Mouse (Mus musculus) ovary, adult 18-20 months (tissue): ENCODE results near the gene Anp32e.
"Not testable (repeated sequence)": the region's sequence is repeated elsewhere in the genome, so short reads cannot be mapped to it uniquely, and the experiment has no call there.

Experiments used
- DNase-seq: peaks from one replicate; pipeline ENCODE4 v3.0.0; 2022; ENCODE audit warnings: low spot score, mixed read lengths

Gene Anp32e

DNA sequence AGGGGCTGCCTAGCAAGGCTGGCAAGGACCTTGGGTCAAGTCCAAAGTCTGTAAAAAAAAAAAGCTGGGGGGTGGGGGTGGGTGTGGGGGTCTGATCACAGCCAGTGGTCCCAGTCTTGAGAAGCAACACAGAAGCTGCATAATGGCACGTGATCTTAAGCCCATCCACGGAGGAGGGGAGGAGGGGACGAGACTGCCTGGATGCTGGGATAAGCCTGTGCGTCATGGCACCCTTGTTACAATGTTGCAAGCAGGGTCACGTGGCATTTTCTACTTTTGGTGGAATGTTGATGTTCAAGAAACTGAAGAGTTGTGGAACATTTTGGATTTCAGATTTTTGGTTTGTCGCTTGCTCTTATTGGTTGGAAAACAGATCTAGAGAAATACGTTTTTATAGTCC lies 14.2 kb downstream of the Anp32e start:
- DNase-seq: no peak

DNA sequence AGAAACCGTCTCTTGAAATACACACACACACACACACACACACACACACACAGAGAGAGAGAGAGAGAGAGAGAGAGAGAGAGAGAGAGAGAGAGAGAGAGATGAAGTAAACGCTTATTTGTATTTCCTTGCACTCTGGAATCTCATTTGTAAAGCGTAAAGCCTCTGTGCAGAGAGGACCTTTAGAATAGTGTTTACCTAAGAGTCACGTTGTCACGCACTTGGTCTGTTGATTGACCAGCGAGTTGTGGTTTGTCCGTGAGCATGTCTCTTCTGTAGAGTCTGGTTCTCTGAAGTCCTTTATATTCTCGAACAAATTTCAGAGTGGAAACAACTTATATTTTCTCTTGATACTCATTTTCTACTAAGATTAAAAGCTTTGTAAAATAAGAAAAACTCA lies 15.7 kb downstream of the Anp32e start:
- DNase-seq: no peak

DNA sequence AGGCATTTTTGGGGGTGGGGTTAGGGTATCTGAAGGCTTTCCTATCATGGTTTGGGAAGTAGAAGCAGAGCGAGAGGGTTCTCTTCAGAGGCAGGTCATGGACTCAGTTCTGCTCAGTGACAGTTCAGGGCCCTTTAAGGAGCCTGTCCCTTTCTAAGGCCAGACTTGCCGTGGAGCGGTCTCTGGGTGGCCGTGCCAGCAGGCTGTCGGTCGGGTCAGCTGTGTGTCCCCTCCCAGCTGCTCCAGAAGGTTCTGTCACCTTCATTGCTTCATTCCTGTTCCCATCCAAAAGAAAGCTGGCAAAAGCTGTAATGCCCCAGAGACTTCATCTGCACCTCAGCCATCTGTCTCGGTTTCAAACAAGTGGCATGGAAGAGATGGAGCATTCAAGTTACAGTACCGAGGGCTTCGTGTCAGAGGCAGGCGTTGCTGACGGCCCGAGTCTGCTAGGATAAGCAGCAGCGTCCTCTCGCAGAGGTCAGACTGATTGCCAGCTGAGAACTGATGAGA lies 16.7 kb downstream of the Anp32e start:
- DNase-seq: no peak

DNA sequence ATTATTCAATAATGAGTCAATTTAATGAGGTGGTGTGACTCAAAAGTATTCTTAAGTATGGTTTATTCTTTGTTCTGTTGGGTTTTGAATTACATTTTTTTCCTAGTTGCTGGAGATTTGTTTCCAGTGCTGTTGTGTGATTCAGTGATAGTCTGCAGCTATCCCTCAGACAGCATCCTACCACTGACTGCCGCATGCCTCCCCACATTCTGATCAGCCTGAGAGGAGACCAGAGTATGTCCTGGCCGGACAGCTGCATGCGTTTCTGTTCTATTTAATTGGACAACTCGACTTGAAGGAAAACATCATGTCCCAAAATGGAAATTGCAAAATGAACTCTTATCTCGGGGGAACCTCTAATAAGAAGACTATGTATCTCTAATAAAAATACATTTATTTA lies 19.3 kb downstream of the Anp32e start:
- no peak for DNase-seq

DNA sequence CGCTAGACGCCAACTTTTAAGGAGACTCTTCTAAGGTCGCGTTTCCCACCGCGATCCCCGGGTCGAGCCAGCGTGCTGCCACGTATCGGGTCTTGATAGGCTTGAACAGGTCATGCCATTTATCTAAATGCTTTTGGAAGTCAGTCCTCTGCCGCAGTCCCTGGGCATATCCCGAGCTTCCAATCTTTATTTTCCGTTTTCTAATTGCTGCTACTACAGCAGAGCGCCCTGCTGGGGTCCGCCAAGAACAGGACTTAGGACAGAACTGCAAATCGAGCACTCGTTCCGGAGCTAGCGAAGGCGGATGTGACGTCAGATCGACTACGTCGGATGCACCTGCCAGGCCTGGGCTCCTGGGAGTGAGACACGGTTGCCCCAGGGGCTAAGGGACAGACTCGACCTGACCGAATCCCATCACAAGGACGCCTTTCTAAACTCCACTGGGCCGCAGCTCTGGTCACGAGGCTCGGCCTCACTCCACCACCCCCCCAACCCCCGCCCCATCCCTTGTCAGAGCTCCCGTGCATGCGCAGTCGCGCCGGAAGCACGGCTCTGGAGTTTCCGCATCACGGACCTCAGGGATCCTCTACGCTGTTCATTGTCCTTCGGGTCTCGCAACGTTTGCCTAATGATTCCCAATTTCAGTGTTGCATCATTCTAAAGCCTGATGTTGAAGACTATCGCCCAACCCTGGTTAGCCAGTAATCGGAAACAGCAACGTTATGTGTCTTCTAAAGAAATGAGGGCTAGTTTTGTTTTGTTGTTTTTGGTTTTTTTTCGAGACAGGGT lies 21.9 kb downstream of the Anp32e start:
- DNase-seq: peak; percentile 74

DNA sequence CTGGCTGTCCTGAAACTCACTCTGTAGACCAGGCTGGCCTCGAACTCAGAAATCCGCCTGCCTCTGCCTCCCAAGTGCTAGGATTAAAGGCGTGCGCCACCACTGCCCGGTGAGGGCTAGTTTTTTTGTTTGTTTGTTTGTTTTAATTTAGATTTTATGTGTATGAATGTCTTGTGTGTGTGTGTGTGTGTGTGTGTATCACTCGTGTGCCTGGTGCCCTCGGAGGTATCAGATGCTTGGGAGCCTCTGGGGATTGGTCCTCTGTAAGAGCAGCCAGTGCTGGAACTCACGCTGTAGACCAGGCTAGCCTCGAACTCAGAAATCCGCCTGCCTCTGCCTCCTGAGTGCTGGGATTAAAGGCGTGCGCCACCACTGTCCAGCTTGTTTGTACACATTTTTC lies 22.5 kb downstream of the Anp32e start:
- not testable (repeated sequence) for DNase-seq

DNA sequence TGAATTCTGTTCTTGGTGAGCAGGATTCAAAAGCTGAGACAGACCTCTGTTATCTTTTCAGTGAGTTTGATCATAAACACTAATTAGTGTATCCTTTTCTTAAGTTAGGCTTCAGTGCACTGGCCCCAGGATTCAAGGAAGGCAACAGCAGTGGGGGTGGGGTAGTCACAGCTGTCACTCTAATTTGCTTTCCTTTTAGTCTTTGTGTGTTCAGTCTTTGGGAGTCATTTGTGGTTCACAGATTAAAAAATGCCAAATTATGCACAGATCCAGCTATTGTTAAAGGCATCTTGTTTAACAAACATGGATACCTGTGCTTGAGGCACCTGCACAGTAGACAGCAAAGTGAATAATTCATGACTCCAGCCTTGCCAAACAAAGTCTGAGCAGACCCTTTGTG lies 24.0 kb downstream of the Anp32e start:
- no peak for DNase-seq

DNA sequence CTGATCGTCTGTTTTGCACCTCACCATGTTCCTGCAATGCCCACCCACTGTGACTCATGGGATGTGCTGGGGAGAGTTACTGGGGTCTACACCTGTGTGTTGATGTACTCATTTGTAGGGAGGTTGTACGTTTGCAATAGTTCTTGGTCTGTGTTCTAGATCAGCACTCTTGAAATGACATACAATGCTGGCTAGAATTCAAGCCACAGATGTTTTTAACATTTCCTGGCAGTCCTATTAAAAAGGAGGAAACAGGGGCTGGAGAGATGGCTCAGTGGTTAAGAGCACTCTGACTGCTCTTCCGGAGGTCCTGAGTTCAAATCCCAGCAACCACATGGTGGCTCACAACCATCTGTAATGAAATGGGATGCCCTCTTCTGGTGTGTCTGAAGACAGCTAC lies 24.5 kb downstream of the Anp32e start:
- no peak for DNase-seq

DNA sequence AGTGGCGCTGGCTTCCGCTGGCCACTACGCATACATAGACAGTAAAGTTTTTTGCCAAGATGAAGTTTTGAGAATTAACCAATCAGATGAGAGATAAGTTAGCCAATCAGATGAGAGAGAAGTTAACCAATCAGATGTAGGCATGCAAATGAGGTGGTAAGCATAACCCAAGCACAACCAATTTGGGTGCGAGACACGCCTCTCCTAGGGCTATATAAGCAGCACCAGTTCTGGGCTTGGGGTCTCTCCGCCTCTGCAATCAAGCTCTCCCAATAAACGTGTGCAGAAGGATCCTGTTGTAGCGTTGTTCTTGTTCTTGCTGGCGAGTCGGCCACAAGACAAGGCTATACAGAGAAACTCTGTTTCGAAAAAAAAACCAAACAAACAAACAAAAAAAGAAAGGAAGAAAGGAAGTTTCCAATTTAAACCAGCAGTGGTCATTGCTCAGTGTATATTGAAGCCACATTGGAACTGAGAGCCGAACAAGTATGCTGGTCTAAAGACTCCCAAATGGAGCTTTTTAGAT lies 25.7 kb downstream of the Anp32e start:
- not testable (repeated sequence) for DNase-seq

DNA sequence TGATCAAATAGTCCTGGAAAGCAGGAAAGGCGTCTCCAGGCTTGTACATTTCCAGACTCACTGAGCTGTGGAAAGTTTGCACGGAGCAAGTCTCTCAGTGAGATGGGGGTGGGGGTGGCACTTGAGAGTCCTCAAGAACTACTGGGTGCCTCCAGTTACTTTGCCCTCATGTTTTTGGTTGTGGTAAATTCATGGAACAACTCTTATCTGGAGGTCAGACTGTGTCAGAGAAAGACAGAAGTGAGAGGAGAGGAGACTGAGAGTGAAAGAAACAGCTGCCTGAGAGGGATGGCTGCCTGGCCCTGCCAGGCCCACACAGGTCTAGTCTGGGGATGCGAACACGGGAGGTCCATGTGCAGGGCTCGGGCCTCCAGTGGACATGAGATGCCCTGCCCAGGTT lies 26.3 kb downstream of the Anp32e start:
- DNase-seq: no peak

DNA sequence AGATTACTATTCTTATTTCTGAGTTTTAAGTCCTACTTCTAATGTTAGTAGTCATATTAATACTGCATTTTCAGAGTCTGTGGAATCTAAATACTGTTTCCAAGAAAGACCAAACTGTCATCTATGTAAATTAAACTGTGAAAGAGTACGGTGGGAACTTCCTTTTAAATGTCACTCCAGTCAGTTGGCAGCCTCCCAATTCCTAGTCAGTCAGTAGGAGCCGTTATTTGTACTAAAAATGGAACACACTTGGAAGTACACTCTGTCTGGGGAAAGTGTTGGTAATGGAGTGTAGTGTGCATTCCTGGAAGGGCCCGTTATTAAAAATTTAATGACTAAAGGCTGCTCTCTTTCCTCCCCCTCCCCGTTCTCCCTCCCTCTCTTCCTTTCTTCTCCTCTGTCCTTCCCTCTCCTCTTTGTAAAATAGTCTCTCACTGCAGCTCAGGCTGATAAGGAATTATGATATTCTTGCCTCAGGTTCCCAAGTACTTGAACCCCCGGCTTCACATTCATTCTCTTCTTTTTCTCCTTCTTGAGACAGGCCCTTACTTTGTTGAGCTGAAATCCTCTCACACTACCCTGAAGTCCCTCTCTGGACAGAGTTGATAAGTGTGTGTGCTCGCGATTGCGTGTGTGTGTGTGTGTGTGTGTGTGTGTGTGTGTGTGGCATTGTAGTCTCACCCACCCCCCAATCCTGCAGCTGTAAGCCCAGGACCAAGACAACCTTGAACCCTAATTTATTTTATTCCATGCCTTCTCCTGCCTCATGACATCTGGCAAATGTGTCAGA lies 28.5 kb downstream of the Anp32e start:
- DNase-seq: no peak

DNA sequence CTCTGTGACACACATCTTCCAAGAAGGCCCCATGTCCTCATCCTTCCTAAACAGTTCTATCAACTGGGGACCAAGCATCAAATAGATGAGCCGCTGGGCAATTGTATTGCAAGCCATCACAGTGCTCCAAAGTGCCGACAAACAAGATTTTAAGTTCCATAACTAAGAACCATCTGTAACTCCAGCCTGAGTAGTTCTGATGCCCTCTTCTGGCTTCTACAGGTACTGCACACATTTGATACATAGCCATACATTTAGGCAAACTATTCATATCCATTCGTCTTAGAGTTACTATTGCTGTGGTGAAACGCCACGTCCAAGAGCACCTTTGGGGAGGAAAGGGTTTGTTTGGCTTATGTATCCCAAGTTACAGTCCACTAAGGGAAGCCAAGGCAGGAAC lies 30.0 kb downstream of the Anp32e start:
- no peak for DNase-seq

DNA sequence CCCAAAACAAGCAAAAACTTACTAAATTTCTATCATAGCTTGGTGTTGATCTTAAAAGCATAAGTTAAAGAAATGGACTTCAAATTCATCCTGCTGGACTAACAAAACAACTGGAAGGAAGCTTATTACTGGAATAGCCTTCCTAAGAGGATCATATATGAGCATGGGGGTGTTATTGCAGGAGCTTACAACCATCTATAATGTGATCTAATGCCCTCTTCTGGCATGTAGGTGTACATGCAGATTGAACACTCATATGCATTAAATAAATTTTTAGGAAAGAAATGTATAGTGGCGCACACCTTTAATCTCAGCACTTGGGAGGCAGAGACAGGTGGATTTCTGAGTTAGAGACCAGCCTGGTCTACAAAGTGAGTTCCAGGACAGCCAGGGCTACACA lies 30.8 kb downstream of the Anp32e start:
- DNase-seq: no peak

DNA sequence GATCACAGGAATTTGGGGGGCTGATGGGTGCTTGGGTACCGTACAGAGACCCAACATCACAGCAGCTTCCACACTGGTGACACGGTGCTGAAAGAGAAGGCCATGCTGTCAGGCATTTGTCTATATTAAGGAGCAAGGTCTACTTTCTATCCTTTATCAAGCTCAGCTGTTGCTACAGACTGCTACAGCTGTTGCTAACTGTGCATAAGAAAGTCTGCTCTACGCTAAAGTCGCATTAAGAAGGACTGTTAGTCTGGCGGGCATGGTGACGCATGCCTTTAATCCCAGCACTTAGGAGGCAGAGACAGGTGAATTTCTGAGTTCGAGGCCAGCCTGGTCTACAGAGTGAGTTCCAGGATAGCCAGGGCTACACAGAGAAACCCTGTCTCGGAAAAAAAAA lies 33.1 kb downstream of the Anp32e start:
- DNase-seq: not testable (repeated sequence)

DNA sequence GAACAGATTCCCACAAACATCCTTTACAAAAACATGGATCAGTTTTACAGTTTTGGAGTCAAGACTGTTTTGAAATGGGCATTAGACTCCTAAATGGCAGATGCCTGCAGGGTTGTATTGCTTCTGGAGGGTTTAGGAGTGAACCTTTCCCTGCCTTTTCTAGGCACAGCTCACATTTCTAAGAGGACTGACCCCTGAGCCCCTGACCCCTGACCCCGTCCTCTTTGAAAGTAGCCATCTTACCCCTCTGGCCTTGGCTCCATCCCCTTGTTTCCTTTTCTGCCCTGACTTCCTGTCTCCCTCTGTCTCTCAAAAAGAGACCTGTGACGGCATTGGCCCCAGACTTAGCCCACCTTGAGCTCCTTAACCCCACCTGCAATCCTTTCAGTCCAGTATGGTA lies 34.2 kb downstream of the Anp32e start:
- no peak for DNase-seq

DNA sequence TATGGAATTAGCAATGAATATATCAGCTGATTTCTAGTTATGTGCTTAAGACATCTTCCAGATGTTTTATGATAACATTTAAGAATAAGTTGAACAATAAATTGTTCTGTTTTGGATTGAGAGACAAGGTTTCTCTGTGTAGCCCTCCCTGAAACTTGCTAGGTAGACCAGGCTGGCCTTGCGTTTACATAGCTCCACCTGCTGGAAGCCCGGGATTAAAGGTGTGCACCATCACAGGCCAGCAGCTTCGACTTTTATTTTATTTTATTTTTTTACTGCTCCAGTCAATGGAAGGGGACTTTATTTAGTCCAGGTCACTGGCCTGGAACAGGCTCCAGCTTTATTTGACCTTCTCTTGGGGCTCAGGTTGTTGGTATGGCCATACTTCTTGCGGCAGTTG lies 34.6 kb downstream of the Anp32e start:
- no peak for DNase-seq

DNA sequence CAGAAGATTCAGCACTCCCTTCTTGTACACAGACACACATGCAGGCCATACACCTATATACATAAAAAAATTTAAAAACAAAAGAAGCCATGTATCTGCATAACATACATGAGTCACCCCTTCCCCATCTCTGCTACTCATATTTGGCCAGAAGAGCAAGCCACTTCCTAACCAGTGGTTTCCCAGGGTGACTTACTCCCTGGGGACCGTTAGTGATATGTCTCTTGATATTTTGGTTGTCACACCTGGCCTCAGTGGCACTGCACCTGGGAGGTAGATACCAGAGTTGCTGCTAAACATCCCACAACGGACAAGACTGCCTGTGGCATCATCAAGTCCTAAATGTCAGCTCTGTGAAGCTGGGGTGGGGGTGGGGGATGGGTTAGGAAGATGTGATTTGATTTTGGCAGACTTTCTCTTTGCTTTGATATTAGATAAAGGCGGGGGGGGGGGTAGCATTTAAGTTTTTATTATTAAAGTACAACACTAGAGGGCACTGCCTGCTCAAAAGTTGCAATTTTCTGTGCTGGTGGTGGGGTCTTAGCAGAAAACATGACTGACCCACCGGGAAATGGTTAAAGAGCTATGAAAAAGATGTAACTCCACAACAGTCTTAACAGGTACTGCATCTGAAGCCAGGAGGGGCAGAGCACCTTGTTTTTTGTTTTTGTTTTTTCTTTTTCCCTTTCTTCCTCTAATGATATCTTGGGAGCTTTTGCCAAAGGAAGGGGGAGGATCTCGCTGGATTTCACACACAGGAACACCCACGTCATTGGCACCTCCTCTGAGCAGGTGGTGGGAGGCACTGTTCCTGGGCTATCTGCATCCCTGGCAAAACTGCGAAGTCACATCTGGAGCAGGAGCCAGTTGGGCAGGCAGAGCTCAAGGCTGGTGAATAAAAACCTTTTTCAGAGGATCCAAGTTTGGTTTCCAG lies 36.7 kb downstream of the Anp32e start:
- peak; percentile 36 for DNase-seq

DNA sequence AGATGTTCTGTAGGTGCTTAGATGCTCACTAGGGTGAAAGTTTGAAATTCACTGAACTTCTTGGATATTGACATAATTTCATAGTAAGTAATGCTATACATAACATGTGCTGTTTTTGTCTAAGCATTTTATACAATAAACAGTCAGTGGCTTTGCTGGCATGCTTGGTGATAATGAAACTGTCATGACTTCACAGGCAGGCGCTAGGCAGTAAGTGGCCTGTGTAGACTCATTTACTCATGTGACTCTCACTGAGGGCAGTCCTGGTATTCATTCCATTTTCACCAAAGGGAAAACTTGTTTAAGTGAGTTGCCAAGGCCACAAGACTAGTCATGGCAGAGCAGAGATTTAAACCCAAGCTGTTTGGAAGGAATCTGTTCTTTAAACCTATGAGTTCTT lies 40.2 kb downstream of the Anp32e start:
- no peak for DNase-seq

DNA sequence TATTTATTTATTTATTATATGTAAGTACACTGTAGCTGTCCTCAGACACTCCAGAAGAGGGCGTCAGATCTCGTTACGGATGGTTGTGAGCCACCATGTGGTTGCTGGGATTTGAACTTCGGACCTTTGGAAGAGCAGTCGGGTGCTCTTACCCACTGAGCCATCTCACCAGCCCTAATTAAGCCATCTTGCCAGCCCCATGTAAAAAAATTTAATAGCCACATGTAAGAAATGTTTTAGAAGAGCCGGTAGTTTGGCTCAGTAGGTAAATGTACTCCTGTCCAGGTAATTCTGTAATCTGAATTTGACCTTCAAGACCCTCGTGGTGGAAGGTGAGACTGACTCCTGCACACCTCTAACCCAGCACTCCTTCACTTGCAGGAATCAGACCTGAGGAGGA lies 41.6 kb downstream of the Anp32e start:
- not testable (repeated sequence) for DNase-seq

DNA sequence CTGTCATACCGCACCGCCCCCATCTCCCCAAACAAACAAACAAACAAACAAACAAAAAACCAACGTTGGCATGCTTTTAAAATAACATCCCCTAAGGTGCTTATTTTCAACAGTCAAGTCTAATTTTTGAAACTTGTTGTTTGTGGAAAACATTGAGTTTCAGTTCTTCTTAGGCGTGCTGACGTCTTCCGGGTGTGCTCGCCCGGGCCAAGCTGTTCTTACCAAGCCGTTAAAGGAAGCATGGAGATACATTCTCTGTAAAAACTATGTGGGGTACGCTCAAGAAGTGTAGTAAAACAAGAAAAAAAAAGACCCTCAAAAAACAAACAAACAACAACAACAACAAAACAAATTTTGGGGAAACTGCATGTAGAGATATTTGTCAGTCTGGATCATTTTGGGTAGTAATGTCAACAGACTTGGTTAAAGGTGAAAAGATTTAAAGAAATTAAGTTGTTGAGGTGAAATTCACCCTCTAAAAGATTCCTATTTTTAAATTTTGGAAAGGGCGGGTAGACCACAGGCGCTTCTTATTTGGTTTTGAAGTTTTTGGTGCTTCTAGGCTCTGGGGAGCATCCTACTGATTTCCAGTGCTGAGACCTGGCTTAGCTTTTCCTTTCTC lies 43.3 kb downstream of the Anp32e start:
- DNase-seq: no peak

DNA sequence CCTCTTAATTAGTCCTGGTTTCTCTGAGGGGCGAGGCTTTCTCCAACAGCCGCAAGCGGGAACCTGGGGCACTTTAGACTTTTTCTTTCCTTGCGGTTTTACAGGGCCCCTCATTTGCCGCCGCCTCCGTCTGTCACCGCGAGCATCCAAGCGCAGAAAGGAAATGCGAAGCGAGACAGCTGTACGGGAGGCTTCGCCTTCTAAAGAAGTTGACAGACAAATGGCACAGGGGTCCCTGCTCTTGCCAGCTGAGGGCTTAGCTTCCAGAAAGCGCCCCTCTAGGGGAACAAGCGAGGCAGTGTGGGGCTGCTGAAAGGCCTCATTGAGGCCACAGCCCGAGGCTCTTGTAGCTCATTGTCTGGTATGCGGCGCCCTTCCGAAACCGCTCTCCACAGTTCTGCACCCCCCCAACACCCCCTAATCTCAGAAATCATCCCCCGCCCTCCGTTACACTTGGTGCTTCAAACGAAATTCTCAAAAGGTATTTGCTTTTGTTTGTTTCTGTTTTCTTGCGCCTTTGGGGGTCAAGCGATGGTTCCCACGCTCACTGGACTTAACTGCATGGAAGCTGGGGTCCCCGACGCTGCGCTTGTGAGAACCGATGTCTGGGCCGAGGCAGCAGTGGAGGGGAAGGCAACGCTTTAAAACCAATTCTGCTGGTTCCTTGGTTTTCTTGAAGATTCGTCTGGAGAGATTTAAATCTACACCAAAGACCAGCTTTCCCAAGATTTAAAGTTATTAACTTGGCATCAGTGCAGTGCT lies 44.0 kb downstream of the Anp32e start:
- DNase-seq: no peak
